Mouse (Mus musculus) spleen, adult 18-20 months (tissue): ENCODE measurements at regions not wholly inside any gene's neighbourhood (a gene's known extent, or its start where the extent isn't known, plus 50 kb on each side); places are given as distances from the start of the nearest gene placed in this dataset.

Source experiments
- DNase-seq, 2 experiments: peaks; one replicate each; pipeline ENCODE4 v3.0.0; 2022; ENCODE audit warnings: mixed read lengths in 2 of 2

DNA sequence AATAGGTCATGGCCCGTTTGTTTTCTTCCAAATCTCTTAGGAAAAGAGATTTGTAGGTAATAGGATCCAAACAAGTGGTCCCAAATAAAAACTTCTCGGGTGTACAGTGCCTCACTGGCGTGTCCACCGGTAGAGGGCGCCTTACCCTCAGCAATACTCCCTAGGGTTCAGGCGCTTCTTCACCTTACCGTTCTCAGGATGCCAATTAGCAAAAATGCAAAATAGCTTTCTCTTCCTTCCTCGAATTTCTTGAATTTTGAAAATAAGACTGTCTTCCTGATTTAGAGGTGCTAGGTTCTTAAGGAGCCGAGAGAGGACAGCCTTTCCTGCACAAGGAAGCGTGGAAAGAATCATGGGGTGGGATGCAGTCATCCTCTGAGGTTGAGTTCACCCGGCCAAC, 275.9 kb downstream of the Pmp22 start:
- peak in 1 of 2 experiments; percentile 34 for DNase-seq

DNA sequence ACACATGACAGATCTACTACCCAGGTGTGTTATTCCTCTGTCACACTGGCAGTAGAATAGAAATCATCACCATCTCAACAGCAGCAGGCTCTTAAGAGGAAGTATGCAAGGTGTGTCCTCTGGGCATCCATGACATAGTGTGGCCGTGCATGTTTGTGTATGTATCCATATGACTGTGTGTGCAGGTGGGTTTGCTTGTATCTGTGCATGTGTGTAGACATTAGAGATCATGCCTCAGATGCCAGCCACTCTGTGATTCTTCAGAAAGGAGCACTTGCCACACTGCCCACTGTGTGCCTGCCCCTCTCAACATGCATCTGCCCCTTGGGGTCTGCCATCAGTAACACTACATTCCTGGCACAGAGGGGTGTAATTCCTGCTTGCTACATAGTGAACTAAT, 280.6 kb downstream of the Pmp22 start:
- no peak for DNase-seq

DNA sequence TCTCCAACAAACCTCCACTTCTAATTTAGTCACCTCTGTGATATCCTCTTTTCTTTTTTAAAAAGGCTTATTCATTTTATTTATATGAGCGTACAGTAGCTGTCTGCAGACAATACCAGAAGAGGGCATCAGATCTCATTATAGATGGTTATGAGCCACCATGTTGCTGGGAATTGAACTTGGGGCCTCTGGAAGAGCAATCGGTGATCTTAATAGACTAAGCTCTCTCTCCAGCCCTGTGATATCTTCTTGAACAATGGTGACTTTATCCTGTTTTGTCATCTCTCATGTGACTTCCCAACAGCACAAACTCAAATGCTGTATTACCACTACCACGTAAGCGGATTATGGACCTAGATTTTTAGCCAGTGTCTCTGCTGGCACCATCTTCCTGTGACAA, 282.1 kb downstream of the Pmp22 start:
- no peak for DNase-seq

DNA sequence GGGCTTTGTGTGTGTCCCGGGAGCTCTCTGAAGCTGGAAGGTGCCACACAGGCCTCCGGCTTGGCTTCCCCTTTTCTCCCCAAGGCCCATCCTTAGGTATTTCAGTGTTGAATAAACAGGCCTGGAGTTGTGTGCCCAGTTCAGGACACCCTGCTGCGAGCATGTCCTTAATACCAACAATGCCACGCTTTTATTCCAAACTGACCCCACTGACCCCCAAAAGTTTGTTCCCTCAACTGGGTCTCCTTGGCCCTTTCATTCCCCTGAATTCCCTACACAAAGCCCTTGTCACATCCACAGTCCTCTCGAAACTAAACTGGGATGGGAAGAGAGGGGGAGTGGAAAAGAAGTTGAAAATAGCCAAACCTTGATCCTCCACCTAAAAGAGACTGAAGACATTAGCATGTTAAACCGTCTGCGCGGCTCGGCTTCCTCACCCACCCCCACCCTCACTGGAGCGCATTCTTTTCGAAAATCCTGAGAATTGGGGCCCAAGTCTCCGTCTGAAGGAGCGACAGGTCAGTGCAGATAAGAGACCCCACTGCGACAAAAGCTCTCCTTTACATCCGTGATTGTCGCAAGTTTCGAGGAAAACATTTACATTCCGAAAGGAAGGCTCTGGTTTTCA, 283.7 kb downstream of the Pmp22 start:
- DNase-seq: no peak

- no peak for DNase-seq
Observed at GRCm38 (mm10) chr11:63413106-63413505, 284.3 kb downstream of the Pmp22 start.

- no peak for DNase-seq
Observed at GRCm38 (mm10) chr11:63413621-63414020, 284.8 kb downstream of the Pmp22 start.

DNA sequence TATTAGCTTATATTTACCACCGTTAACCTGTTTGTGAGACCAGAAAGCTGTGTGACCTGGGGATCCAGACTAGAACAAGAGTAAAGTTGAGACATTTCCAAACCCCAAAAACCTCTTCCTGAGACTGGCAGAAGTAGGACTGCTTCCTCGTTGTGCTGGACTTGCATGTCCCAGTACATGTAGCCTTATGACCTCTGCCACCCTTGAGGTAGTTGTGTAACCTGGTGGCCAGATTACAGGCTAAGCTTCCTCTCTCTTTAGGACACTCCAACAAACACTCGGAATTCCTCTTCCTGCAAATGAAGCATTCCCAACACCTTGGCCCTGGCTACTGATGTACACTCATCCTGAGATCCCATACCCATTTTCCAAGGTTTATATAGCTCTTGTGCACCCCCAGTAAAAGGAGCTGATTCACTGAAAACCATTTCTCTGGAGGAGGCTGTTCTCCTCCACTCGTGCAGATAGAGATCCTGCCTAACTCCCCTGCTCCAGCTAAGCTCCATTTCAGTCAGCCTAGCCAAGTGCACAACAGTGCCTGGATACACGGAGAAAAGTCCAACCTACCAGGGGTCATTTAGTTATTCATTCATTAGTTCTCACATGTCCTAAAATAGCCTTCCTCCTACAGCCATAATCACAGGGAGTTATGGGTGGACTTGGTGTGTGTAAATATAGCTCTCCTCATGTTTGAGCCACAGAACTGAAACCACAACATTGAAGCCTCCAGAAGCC, 289.4 kb downstream of the Pmp22 start:
- no peak for DNase-seq

- no peak for DNase-seq
Observed at GRCm38 (mm10) chr11:63420341-63420740, 291.6 kb downstream of the Pmp22 start.

DNA sequence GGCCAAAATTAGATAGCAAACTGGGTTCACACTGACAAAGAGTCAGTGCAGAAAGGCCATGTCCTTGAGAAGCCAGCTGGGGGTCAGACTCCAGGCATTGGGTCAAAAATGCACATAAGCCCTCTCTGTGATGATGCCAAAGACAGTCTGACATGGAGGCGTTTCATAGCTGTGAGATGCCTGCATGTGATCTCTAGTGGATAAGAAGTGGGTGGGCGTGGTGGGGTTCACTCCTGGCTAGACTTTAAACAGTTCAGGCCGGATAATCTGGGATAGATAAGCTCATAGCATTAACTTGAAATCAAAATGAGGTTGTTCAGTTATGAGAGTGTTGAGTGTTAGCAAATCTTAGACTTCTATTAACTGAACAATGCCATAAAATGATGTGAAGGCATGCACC, 293.3 kb downstream of the Pmp22 start:
- DNase-seq: no peak

DNA sequence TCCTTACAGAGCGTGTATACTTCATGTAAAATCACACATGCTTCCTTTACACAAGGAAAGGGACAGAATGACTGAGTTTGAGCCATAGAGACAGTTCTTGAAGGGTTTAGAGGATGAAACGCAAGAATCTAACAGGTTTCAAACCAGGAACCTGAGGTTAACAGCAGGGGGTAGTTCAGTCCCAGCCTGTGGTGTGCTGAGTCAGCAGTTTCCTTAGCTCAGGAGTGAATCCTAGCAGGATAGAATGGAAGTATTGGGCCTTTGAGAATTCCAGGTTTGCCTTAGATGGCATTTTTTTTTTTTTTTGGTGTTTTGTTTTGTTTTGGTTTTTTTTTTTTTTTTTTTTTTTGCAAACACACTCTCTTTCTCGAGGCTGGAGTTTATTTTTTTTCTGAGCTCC, 295.5 kb downstream of the Pmp22 start:
- DNase-seq: no peak

DNA sequence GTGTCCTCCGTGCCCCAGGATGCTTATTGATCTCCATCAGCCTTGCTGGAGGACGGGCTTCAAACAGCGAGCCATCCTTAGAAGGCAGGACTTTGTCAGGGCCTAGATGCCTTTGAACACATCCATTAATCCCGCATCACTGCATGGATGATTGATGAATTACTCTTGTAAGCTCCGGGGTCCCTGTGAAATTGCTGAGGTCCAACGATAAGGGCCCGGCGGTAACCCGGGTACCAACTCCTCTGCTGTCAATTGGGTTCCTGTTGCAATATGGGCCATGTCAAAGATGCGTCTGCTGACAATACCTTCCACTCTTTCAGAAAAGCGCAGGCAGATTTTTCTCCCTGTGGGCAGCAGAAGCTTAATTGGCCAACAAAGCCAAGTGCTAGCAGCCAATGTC, 297.0 kb downstream of the Pmp22 start:
- no peak for DNase-seq

DNA sequence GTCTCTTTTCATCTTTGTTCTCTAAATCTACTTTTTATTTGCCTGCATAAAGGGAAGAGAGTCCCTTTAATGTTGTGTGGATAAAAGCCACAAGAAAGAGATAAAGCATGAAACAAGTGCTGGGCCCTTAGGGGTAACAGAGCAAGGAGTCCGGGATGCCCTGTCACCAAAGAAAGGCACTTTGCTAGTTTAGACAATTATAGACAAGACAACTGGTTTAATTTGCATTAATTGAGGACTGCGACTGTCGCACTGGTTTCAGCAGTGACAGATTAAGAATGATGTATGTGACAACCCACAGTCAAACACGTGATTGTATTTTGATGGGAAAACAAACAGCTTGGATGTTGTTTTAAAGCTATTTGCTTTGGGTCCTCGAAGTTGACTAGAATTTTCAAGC, 325.0 kb downstream of the Pmp22 start:
- no peak for DNase-seq

- no peak for DNase-seq
Observed at GRCm38 (mm10) chr11:63454910-63455531, 326.2 kb downstream of the Pmp22 start.

- DNase-seq: no peak
Observed at GRCm38 (mm10) chr11:63456356-63456755, 327.6 kb downstream of the Pmp22 start.

GRCm38 (mm10) chr11:63457250-63457649, 328.5 kb downstream of the Pmp22 start:
- no peak for DNase-seq

- no peak for DNase-seq
Observed at GRCm38 (mm10) chr11:63460146-63460545, 331.4 kb downstream of the Pmp22 start.

- DNase-seq: no peak
Observed at GRCm38 (mm10) chr11:63463797-63464331, 335.1 kb downstream of the Pmp22 start.

- DNase-seq: no peak
Observed at GRCm38 (mm10) chr11:63465941-63466340, 337.2 kb downstream of the Pmp22 start.

GRCm38 (mm10) chr11:63466541-63466940, 337.8 kb downstream of the Pmp22 start:
- no peak for DNase-seq

- no peak for DNase-seq
Observed at GRCm38 (mm10) chr11:63474831-63475230, 346.0 kb downstream of the Pmp22 start.

GRCm38 (mm10) chr11:63481676-63482310, 353.0 kb downstream of the Pmp22 start:
- no peak for DNase-seq

GRCm38 (mm10) chr11:63482593-63482992, 353.8 kb downstream of the Pmp22 start:
- DNase-seq: no peak

DNA sequence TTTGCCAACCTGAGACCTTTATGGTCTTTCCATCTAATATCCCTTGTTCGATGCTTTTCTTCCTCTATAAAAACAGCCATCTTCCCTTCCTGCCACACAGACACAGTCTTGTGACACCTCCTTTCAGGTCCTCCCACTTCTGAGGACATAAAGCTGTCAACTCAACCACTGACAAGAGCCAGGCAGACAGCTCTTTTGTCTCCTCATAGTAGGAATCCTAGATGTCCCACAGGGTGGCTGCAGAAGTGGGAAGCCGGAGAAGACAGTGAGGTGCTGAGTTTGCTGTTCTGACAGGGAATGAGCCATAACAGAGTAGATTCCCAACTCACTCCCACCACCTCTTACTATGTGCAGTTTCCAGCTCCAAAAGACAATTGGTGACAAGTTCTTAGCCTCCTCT, 358.4 kb downstream of the Pmp22 start:
- no peak for DNase-seq
